Mouse (Mus musculus) lung, postnatal 0 days (tissue): ENCODE measurements around the gene Them7.

Experiments
- CTCF ChIP-seq: IDR thresholded peaks from 2 replicates; pipeline ENCODE4 v1.5.1; 2016; ENCODE audit warnings: antibody characterized with exemption, mild to moderate bottlenecking
- EP300 ChIP-seq: IDR thresholded peaks from 2 replicates; pipeline ENCODE4 v1.6.1; 2016; ENCODE audit warnings: antibody characterized with exemption, mild to moderate bottlenecking, control low read depth

DNA sequence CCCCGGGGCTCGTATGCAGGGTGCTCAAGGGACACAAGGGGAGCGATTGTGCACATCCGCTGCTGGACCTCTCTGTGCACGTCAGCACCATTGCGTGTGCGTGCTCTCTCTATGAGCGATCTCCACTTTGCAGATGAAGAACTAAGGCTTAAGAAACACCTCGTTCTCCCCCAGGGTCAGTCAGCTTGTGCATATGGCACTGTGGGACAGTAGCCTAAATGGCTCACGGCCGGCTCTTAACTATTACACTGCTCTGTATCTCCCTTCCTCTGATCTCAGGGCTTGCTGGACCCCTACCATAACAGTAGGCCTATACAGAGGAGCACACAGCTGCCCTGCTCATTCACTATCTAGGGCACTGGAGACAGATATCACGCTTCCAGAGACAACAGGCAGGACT, 45.2 kb upstream of the Them7 start:
- TF ChIP-seq CTCF (no peak), EP300 (no peak)
